Mouse (Mus musculus) monocyte, adult 2 months (primary cell): Measurements from ENCODE around the gene Rhoa.
"Not testable (repeated sequence)": the region's sequence is repeated elsewhere in the genome, so short reads cannot be mapped to it uniquely, and the experiment has no call there.

Experiments
- DNase-seq, 2 experiments: peaks; one replicate each; pipeline ENCODE4 v3.0.0; 2022; ENCODE audit warnings: low spot score in 2 of 2, low read depth in 1 of 2

The Rhoa gene

DNA sequence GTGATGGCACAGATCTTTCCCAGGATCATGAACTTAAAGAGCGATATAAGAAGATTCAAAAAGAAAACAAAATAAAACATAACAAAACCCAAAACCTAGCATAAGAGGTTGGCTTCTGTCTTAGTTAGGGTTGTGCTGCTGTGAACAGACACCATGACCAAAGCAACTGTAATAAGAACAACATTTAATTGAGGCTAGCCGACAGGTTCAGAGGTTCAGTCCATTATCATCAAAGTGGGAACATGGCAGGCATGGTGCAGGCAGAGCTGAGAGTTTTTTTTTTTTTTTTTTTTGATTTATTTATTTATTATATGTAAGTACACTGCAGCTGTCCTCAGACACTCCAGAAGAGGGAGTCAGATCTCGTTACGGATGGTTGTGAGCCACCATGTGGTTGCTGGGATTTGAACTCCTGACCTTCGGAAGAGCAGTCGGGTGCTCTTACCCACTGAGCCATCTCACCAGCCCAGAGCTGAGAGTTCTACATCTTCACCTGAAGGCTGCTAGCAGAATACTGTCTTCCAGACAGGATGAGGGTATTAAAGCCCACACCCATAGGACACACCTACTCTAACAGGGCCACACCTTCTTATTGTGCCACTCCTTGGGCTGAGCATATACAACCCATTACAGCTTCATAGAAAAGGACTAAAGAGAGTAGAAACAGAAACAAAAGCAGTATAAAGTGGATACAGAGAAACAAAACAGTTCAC is 18.2 kb upstream of the Rhoa start:
- DNase-seq, result not testable (repeated sequence)

DNA sequence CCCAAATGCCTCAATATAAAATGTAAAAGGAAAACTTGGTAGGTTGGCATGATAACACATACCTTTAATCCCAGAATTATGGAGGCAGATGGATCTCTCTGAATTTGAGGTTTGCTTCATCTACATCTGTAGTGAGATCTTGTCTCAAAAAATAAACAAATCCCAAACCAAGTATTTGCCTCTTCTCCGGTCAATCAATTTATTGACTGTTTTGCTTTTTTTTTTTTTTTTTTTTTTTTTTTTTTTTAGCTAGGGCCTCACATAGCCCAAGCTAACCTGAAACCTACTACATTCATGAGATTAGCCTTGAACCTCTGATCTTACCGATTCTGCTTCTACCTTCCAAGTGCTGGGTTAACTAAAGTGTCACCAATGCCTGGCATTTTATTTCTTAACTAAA is 16.6 kb upstream of the Rhoa start:
- no peak for DNase-seq

DNA sequence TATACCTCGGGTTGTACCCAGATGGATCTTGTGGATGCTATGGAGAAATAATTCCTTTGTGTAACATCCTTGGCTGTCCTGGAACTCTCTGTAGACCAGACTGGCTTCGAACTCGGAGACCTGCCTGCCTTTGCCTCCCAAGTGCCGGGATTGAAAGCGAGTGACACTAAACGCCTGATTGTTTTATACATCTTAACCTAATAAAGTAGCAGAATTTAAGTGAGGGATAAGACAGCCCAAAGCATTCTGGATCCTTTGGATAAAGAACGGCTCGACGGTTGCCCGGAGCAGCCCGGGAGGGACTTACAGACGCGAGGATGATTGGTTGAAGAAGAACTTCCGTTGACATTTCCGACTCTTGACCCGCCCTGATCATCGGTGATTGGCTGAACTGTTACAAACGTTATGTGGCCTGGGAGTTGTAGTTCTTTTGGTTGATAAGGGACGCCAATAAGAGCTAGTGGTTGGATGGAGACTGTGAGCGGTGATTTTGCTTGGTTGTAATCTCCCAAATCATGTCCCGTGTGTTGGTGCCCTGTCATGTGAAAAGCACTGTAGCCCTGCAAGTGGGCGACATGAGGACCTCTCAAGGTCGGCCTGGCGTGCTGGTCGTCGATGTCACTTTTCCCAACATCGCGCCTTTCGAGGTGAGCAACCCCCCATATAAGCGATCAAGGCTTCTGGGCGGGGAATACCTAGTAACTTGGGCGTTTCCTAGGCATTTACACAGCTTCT is 15.7 kb upstream of the Rhoa start, which contains the start of gene Nicn1:
Gene Nicn1 (plus strand): TSS at position 414 of the 735 bp plus-strand sequence.
- DNase-seq, result peak; percentile 75

DNA sequence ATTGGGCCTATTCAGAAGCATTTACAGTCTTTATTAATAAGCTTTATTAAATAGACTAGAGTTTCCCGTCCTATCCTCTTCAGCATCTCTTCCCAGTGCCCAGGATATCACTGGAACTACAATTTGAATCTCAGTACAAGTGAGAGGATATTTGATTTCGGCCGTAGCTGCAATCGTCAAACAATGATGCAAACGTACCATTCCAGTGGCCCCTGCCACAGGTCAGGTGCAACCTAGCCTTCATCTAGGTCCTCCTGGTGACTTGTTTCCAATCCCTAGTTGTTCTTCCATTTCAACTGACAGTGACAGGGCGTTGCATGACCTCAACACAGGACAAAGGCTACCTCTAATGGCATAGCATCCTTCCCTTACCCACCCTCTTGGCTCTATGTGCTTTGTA is 15.2 kb upstream of the Rhoa start:
- no peak for DNase-seq

DNA sequence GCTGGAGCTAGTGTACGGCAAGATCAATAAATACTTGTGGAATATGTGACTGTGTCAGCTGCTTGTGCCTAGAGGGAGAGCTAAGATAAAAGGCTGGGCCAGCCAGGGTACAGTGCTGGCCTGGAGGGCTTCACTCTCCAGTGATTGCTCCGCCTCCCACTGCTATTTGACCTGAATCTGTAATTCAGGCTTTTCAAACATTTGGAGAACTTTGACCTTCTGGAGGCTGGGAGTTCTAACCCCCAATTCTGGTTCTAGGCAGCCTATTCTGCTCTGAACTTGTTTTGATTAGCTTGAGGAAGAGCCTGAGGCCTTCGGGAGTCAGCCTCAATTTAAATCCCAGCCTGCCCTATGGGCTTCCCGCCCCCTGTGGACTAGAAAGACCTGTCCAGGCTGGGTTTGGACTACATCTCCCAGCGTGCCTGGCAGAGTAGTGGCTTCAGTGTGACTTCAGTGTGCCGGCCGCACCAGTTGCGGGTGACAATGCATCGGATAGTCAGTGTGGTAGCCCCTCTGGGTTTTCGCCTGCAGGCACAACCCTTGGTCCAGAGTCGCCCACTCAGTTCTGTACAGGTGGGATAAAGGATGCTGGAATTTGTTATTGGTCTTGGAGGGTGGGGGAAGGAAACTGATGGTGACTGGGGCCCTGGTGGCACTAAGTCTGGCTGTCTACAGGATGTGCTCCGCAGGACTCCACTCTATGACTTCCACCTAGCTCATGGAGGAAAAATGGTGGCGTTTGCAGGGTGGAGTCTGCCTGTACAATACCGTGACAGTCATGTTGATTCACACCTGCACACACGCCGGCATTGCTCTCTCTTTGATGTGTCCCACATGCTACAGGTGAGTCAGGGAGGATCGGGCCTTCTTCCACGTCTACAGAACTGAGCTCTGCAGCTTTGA is 9.2 kb upstream of the Rhoa start, which contains the start of gene Amt:
Gene Amt (plus strand): TSS at position 401 of the 903 bp plus-strand sequence.
- no peak for DNase-seq

DNA sequence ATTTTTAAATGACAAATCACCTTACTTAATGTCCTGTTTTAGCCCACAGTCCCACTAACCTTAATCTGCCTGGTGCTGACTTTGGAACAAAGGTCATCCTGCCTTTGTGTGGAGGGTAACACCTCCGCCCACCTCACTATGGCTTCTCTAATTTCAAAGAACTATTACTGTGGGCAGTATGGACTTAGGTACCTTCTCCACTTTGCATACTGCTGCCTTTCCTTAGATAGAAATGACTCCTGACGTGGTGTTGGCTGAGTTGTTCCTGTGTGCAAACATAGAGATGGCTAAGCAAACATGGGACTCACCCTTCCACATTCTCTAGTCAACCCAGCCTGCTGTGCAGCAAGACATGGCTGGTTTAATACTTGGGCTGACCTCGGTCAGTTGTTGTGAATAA is 4.1 kb upstream of the Rhoa start:
- no peak for DNase-seq

DNA sequence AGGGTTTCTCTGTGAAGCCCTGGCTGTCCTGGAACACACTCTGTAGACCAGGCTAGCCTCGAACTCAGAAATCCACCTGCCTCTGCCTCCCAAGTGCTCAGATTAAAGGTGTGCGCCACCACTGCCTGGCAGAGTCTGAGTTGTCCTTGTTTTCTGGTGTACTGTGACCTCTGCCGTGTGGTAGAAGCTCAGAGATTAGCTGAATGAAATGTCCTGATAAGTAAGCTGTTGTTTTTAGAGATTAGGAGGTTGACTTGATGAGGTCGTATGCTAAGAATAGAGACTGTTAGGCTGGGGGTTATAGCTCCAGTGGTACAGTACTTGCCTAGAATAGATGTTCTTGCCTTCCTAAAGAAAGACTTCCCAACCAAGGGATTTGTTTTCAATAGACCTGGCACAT is 1.2 kb upstream of the Rhoa start:
- no peak for DNase-seq

DNA sequence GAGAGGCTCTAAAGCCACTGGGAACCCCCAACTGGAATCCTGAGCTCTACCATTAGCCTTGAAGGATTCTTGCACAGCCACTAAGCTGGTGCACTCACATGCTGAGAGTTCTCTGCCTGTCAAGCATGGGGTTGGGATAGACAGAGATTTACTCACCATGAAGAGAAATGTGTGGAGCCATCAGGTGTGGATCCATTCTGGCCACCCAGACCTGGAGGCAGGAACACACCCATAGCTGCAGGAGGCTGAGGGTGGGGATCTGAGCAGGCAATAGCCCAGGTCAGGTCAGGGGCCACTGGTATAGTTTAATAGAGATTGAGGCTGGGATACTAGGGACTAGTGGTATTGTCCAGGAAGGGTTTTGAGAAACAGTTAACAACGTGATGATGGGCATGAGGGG is 759 bp upstream of the Rhoa start:
- no peak for DNase-seq

DNA sequence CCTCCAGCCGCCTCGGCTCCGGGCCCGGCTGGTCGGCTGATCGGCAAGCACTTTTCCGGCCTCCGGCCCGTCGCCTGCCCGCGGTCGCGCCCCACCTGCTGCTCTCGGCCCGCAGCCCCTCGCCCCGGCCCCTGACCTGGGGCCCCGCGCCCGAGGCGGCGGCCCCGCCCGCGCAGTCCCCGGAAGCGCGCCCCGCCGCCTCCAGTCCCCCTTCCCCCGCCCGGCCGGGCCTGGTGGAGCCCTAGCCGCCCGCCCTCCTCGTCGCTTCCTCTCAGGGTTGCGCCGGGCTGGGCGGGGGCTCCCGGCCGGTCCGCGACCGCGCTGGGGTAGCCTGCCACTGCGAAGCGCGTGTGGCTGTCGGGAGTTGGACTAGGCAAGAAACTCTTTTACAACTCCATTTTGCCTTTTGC is 647 bp downstream of the Rhoa start:
- DNase-seq, result peak; percentile 35 to 73

DNA sequence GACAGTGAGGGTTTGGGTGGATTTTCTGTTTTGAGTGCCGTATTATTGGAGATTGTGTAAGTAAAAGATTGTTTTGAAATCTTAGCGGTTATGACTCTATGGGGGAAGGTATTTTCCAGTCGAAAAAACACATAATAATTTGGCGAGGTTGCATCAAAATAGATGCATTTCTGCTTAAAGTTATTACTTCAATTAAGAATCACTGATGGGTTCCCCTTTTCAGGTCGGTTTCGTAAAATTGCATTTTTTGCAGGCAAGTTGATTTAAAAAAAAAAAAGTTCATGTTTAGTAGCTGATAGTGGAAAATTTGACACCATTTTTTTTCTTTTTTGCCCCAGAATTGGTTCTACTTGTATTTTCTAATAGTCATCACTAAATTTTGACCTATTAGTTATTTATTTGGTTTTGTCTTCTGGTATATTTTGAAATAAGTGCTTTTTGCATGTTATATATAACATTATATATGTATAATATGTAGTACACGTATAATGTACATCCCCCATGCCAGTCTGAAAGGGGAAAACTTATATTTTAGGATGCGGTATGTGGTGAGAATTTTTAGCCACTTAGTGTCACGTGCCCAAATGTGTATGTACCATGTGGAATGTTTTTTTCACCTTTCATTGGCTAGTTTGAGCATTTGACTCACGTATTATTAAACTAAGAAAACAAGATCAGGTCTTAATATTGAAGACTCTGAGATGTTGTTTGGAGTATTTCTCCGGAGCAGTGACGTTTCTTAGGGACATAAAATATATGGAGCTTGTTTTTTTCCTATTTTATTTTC is 1.3 kb downstream of the Rhoa start:
- DNase-seq, result no peak

DNA sequence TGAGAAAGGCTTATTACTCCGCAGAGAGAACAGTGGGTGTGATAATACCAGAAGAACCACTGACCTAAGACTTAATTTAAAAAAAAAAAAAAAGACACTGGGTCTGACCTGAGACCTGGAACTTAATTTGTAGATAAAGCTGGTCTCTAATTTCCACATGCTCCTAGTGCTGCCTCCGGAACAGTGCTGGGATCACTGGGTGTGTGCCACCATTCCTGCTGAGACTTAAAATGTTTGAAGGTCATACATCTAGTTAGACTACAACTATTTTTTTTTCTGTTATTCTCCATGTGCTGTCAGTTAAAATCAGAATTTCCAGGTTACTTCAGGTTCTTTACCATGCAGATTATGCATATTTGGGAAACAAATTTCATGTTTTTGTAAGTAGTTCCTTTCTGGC is 2.2 kb downstream of the Rhoa start:
- DNase-seq, result no peak

DNA sequence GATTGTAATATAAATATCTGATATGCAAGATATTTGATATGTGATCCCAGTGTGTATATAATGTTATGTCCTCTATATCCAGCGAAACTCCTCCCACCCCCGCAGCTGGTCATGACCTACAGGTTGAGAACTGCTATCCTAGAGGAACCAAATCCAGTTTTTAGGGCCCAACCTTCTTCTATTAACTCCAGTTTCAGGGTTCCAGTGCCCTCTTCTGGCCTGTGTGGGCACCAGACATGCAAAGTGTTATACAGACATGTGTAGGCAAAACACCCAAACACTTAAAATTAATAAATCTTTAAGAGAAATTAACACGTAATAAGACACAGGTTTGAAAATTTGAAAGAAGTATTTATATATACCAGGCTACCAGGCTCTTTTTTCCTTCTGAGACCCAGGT is 11.6 kb downstream of the Rhoa start:
- DNase-seq, result no peak

DNA sequence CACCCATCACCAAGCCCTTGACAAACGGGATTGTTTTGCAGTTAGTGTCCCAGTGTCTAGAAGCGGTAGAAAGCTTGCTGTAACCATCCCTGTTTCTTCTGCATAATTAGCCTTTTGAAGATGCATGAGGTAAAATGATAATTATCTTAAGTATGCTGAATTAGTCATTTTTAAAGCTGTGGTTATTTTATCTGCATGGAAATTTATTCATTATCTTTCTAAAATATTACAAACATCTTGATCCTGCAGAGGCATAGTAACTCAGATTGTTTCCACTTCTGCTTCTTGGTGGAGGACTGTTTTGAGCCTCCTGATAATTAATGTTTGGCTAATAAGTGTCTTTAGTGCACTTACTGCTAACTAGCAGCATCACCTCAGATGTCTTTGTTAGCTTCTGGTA is 12.5 kb downstream of the Rhoa start:
- no peak for DNase-seq

DNA sequence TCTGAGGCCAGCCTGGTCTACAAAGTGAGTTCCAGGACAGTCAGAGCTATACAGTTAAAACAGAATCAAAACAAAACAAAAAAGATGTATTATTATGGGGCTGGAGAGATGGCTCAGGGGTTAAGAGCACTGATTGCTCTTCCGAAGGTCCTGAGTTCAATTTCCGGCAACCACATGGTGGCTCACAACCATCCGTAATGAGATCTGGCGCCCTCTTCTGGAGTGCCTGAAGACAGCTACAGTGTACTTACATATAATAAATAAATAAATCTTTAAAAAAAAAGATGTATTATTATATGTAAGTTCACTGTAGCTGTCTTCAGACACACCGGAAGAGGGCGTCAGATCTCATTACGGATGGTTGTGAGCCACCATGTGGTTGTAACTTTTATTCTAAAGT is 16.1 kb downstream of the Rhoa start:
- DNase-seq, result not testable (repeated sequence)

DNA sequence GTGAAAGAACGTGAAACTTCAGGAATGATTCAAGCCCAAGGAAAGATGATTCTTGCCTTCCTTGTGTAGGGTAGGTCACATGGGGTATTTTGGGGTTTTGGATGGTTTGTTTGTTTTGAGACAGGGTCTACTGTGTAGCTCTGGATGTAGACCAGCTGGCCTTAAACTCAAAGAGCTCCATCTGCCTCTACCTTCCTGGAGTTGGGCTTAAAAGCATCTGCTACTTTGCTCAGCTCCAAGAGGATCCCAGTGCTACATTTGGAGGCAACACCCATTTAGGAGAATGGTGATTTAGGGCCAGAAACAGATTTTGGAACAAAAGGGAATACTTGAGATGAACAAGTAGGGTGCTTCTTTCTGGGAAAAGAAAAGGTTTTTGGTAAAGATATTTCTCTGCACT is 18.9 kb downstream of the Rhoa start:
- DNase-seq, result no peak

DNA sequence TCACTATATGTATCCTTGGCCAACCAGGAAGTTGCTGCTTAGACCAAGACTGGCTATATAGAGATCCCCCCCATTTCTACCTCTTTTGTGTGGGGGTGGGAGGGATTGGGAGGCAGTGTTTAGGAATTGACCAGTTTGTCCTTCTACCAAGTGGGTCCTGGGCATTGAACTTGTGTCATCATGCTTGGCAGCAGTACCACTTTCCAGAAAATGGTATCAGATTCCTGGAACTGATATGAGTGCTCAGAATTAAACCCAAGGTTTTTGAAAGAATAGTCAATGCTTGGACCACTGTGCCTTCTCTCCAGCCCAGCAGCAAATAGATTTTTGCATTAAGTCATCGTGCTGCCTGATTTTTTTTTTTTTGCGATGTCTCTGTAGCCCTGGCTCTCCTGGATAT is 19.9 kb downstream of the Rhoa start:
- DNase-seq, result no peak

DNA sequence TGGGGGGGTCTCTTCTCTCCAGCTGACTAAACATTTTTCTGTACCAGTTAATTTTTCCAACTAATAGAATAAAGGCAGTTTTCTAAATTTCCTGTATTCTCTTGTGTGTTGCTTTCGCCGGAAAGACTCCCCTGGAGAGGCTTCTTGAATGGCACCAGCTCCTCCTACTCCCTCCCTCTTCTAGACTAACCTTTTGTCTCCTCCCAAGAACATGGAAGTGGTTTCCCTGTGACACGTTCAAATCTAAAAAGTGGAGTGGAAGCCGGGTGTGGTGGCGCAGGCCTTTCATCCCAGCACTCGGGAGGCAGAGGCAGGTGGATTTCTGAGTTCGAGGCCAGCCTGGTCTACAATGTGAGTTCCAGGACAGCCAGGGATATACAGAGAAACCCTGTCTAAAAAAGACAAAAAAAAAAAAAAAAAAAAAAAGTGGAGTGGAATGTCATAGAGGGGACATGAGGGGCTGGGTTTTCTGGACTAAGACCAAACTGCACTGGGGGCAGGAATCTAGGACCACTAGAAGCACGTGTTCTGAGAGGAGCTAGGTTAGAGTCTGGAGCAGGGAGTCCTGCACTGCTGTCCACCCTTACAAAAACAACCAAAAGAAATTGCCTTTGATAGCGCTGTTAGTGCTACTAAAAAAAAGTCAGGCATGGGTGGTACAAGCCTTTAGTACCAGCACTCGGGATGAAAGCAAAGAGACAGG is 32.1 kb downstream of the Rhoa start:
- no peak for DNase-seq

DNA sequence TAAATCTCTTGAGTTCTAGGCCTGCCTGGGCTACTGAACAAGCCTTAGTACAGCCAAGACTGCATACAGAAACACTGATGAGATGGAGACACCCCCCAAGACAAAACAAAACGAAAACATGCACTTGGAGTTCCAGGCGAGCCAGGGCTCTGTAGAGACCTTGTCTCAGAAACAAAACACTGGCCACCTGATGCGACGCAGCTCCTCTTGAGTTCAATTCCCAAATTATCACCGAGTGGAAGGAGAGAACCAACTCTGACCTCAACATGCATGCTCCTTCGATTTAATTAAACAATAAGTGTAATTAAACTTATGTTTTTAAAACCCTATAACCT is 32.6 kb downstream of the Rhoa start:
- no peak for DNase-seq

DNA sequence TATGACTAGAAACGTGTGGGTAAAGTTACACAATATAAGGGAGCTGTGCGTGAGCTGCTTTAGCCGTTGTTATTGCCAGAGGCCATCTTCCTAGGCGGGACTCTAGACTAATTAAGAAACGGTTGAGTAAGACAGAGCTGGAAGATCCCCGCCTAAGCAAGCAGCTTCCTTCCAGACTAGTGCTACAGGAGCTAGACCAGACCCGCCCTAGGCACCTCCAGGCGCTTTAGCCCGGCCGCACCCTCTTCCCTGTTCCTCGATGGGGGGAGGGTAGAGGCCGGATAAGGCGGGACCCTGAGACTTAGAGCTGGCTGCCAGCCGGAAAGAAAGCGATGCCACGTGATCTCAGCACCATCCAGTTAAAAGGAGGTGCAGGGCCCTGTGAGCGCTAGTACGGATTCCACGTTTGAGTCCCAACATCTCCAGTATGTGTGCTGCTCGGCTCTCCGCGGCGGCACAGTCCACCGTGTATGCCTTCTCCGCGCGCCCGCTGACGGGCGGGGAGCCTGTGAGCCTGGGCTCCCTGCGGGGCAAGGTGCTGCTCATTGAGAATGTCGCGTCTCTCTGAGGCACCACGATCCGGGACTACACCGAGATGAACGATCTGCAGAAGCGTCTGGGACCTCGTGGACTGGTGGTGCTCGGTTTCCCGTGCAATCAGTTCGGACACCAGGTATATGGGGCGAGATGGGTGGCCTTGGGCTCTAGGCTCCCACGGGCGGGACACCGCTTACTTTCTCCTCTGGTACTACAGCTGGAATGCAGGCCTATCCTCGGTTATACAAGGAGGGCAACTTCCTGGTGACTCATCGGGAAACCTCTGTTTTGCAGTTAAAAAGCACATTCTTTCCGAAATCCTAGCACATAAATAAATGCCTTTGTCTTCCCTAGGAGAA is 33.2 kb downstream of the Rhoa start, which contains the start of gene Gpx1:
Gene Gpx1 (plus strand): TSS at position 18 of the 896 bp plus-strand sequence.
- peak; percentile 93 to 99 for DNase-seq
